Mouse (Mus musculus): ENCODE data around the gene Gm49368. TPM values are rescaled to one million over a fixed set of nuclear protein-coding genes. Genes with fewer than 3 reads are reported as not detected.
A peak's percentile ranks its signal among the peaks of the same experiment; 100 is the strongest.
"Not testable (repeated sequence)": the region's sequence is repeated elsewhere in the genome, so short reads cannot be mapped to it uniquely, and the experiment has no call there.

Gm49368 gene
- polyA plus RNA-seq, 1 experiment from 2014 or later, result not detected

DNA sequence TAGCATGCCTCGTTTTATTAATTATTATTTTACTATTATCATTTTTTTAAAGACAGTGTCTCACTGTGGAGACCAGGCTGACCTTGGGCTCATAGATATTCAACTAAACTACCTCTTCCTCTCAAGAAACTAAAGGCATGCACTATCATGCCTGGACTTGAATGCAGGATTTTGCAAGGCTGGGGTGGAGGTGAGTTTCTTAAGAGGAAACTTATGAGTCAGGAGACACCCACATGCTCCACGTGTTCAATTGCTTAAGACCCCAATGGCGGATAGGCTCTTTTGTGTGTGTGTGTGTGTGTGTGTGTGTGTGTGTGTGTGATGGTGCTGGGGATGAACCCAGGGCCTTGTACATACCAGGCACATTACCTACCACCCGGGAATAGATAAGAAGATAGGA is 37.1 kb upstream of the Gm49368 start:
- Histone ChIP-seq H3K27ac (ENCODE audit: low read depth, low read length) (no peak overlapping the region), H3K9me3 (ENCODE audit: control insufficient read depth, low read length) (no peaks in the 10 kb centered on the region), H3K36me3 (ENCODE audit: control insufficient read depth, insufficient read depth, low read length) (no peaks in the 10 kb centered on the region), H3K4me1 (ENCODE audit: control insufficient read depth, insufficient read depth, low read length) (no peaks in the 10 kb centered on the region), H3K4me2 (ENCODE audit: low read depth, low read length) (no peak overlapping the region), H3K27me3 (ENCODE audit: control insufficient read depth, insufficient read depth, low read length) (no peaks in the 10 kb centered on the region), H3K4me3 (ENCODE audit: low read depth, low read length) (no peak overlapping the region), H3K9ac (replicated peaks; ENCODE audit: low read depth, low read length) (no peak overlapping the region)
- 87% methylated on average over 4 of the region's 4 CpGs for WGBS
- no peak for ATAC-seq (ENCODE audit: low read depth)

DNA sequence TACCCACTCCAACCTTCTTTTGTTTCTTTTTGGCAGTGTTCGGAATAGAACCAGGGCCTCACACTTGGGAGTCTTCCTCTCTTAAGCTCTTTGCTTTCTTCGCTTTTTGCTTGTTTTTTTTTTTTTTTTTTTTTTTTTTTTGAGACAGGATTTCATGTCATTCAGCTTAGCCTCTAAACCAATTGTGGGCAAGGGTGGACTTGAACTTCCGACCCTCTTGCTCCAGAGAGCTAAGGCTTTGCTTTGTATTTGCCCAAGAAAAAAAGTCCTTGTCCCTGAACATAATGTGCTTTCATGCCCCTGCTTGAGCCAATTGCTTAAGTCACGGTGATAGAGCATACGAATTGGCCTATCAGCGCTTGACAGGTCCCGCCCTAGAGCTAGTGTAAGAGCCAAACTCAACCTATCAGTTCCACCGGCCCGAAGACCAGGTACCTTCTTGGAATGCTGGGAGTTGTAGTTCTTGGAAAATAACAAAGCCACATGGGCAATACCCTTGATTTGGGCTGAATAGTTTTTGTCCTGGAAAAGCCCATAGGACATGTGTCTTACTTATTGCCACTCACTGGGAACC is 31.0 kb upstream of the Gm49368 start:
- no peak overlapping the region for H3K4me2 ChIP-seq (ENCODE audit: low read depth, low read length)
- 39% methylated on average over 9 of the region's 9 CpGs for WGBS
- no peaks in the 10 kb centered on the region for H3K4me1 ChIP-seq (ENCODE audit: control insufficient read depth, insufficient read depth, low read length)
- H3K36me3 ChIP-seq (ENCODE audit: control insufficient read depth, insufficient read depth, low read length), result no peaks in the 10 kb centered on the region
- ATAC-seq (ENCODE audit: low read depth), result peak; percentile 70; the same call in 1 of the 2 replicates
- no peaks in the 10 kb centered on the region for H3K9me3 ChIP-seq (ENCODE audit: control insufficient read depth, low read length)
- no peak overlapping the region for H3K27ac ChIP-seq (ENCODE audit: low read depth, low read length)
- no peak overlapping the region for H3K9ac ChIP-seq (replicated peaks; ENCODE audit: low read depth, low read length)
- H3K27me3 ChIP-seq (ENCODE audit: control insufficient read depth, insufficient read depth, low read length), result no peaks in the 10 kb centered on the region
- no peak overlapping the region for H3K4me3 ChIP-seq (ENCODE audit: low read depth, low read length)

DNA sequence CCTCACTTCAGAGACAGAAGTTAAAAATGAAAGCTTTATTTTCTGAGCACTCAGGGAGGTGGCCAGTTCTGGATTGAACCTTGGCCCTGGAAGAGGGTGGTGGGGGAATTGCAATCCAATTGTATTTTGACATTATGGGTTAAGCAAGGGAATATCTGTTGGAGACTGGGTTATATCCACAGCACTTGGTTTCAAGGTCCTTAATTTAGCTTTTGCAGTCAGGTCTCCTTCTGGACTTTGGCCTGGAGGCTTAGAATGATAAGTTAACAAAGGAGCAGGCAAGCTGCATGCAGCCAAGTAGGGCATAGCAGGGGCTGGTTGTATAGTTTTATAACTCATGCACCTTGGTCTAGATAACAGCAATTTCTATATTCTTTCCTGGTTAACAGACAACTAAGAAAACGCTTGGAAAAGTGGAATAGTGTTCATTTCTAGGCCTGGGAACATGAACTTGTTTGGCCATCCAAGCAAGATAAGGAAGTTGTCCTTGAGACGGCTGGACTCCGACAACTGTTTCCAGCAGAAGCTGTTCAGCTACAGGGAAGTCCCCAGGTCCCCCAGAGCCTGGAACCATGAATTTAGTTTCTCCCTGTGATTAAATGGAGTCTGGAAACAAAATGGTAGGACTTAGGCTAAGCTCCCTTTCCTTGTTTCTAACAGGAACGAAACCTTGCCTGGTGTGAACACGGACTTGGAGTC is 30.0 kb upstream of the Gm49368 start:
- no peak for ATAC-seq (ENCODE audit: low read depth)
- H3K4me1 ChIP-seq (ENCODE audit: control insufficient read depth, insufficient read depth, low read length), result no peaks in the 10 kb centered on the region
- 93% methylated on average over 5 of the region's 5 CpGs for WGBS

DNA sequence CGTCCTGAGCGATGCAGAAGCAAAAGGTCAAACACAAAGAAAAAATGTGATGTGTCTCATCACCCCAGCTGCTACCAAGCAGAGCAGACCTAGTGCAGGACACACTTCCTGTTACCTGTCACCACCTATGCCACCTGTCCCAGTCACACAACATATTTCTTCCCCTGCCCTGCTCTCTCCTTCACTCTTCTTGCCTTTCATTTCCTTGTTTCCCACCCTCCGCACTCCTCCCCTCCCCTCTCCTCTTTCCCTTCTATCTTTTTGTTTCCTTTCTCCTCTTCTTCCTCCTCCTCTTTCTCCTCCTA is 29.5 kb upstream of the Gm49368 start:
- no peaks in the 10 kb centered on the region for H3K36me3 ChIP-seq (ENCODE audit: control insufficient read depth, insufficient read depth, low read length)
- no peaks in the 10 kb centered on the region for H3K27me3 ChIP-seq (ENCODE audit: control insufficient read depth, insufficient read depth, low read length)
- H3K4me3 ChIP-seq (ENCODE audit: low read depth, low read length), result no peak overlapping the region
- ATAC-seq (ENCODE audit: low read depth), result no peak
- H3K4me1 ChIP-seq (ENCODE audit: control insufficient read depth, insufficient read depth, low read length), result no peaks in the 10 kb centered on the region
- 92% methylated on average over 3 of the region's 3 CpGs for WGBS
- H3K9me3 ChIP-seq (ENCODE audit: control insufficient read depth, low read length), result no peaks in the 10 kb centered on the region
- no peak overlapping the region for H3K9ac ChIP-seq (replicated peaks; ENCODE audit: low read depth, low read length)
- no peak overlapping the region for H3K27ac ChIP-seq (ENCODE audit: low read depth, low read length)
- no peak overlapping the region for H3K4me2 ChIP-seq (ENCODE audit: low read depth, low read length)

More for the DNA sequence above, 30.0 kb upstream of the Gm49368 start:
- Histone ChIP-seq H3K36me3 (ENCODE audit: control insufficient read depth, insufficient read depth, low read length) (no peaks in the 10 kb centered on the region), H3K9me3 (ENCODE audit: control insufficient read depth, low read length) (no peaks in the 10 kb centered on the region), H3K4me3 (ENCODE audit: low read depth, low read length) (no peak overlapping the region), H3K9ac (replicated peaks; ENCODE audit: low read depth, low read length) (no peak overlapping the region), H3K27ac (ENCODE audit: low read depth, low read length) (no peak overlapping the region), H3K27me3 (ENCODE audit: control insufficient read depth, insufficient read depth, low read length) (no peaks in the 10 kb centered on the region), H3K4me2 (ENCODE audit: low read depth, low read length) (no peak overlapping the region)

DNA sequence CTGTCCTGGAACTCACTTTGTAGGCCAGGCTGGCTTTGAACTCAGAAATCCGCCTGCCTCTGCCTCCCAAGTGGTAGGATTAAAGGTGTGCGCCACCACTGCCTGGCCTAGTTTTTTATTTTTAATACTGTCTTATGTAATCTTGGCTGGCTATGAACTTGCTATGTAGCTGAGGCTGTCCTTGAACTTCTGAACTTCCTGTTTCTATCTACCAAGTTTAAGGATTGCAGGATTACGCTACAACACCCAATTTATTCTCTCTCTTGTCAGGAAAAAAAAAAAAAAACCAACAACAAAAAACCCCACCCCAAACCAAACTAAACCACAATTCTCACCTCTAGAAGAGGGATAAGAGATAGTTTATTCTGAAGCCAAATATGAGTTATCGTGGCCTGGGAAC is 28.9 kb upstream of the Gm49368 start:
- no peaks in the 10 kb centered on the region for H3K27me3 ChIP-seq (ENCODE audit: control insufficient read depth, insufficient read depth, low read length)
- no peak overlapping the region for H3K9ac ChIP-seq (replicated peaks; ENCODE audit: low read depth, low read length)
- no peaks in the 10 kb centered on the region for H3K9me3 ChIP-seq (ENCODE audit: control insufficient read depth, low read length)
- no peak for ATAC-seq (ENCODE audit: low read depth)
- no peak overlapping the region for H3K27ac ChIP-seq (ENCODE audit: low read depth, low read length)
- no peak overlapping the region for H3K4me3 ChIP-seq (ENCODE audit: low read depth, low read length)
- H3K4me2 ChIP-seq (ENCODE audit: low read depth, low read length), result no peak overlapping the region
- no peaks in the 10 kb centered on the region for H3K36me3 ChIP-seq (ENCODE audit: control insufficient read depth, insufficient read depth, low read length)
- WGBS, result 92% methylated on average over 4 of the region's 4 CpGs
- no peaks in the 10 kb centered on the region for H3K4me1 ChIP-seq (ENCODE audit: control insufficient read depth, insufficient read depth, low read length)

DNA sequence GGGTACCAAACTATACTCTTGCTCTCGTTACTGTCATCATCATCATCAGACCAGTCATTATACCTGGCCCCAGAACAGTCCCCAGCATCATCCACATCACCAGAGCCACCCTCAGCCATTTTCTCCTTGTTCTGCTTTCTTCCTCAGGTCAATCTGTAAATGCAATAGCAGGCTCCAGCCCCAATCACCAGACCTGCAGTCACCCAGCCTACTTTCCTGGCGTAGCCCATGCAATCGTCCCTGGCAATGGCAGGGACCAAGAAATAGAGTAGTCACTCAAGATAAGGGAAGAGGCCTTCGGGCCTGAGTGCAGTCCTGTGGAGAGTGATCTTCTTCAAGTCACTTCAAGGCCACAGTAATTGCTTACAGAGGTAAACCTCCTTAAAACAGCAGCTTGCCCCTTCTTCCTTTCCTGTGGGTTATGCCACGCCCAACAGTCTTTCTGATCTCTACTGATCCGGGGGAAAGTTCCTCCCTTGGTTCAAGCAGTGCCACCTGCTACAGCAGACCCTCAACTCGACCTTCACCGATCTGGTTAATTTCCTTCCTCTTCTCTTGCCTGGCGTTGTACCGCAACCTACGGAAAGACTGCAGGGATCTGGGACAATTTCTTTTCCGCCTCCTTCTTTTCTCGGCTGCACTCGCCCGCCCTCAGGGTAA is 20.2 kb upstream of the Gm49368 start:
- not testable (repeated sequence) for H3K4me2 ChIP-seq (ENCODE audit: low read depth, low read length); H3K4me3 ChIP-seq (ENCODE audit: low read depth, low read length); H3K4me1 ChIP-seq (ENCODE audit: control insufficient read depth, insufficient read depth, low read length); H3K27me3 ChIP-seq (ENCODE audit: control insufficient read depth, insufficient read depth, low read length); H3K9me3 ChIP-seq (ENCODE audit: control insufficient read depth, low read length); H3K9ac ChIP-seq (replicated peaks; ENCODE audit: low read depth, low read length); H3K36me3 ChIP-seq (ENCODE audit: control insufficient read depth, insufficient read depth, low read length); ATAC-seq (ENCODE audit: low read depth); H3K27ac ChIP-seq (ENCODE audit: low read depth, low read length)
- WGBS, result 78% methylated on average over 15 of the region's 15 CpGs

DNA sequence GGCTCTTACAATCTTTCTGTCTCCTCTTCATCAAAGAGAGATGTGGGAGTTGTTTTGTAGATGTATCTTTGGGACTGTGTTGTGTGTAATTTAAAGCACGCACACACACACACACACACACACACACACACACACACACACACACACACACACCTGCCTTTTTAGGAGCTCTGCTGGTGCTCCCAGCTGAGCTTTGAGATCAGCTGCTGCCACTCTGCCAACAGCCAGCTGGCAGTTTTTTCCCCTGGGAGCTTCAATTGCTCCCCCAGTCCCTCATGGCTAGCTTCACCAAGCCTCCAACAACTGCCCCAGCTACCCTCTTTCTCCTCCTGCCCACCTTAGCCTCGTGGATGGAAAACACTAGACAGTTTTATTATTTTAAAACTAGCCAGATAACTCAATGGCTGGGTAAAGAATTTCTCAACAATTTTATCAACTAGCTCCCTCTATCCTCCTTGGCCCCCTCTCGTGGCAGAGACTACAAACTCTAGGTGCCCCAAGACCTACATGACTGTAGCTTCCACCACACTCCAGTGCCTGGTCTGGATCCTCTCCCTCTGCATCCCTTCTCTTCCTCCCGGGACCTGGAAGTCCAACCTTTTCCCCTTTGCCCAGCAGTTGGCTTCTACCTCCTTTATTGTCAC is 18.2 kb upstream of the Gm49368 start:
- no peak for ATAC-seq (ENCODE audit: low read depth)
- Histone ChIP-seq H3K27me3 (ENCODE audit: control insufficient read depth, insufficient read depth, low read length) (no peaks in the 10 kb centered on the region), H3K36me3 (ENCODE audit: control insufficient read depth, insufficient read depth, low read length) (no peaks in the 10 kb centered on the region), H3K4me1 (ENCODE audit: control insufficient read depth, insufficient read depth, low read length) (no peaks in the 10 kb centered on the region), H3K9ac (replicated peaks; ENCODE audit: low read depth, low read length) (no peak overlapping the region), H3K9me3 (ENCODE audit: control insufficient read depth, low read length) (no peaks in the 10 kb centered on the region), H3K4me3 (ENCODE audit: low read depth, low read length) (no peak overlapping the region), H3K27ac (ENCODE audit: low read depth, low read length) (no peak overlapping the region), H3K4me2 (ENCODE audit: low read depth, low read length) (no peak overlapping the region)
- 69% methylated on average over 4 of the region's 4 CpGs for WGBS

DNA sequence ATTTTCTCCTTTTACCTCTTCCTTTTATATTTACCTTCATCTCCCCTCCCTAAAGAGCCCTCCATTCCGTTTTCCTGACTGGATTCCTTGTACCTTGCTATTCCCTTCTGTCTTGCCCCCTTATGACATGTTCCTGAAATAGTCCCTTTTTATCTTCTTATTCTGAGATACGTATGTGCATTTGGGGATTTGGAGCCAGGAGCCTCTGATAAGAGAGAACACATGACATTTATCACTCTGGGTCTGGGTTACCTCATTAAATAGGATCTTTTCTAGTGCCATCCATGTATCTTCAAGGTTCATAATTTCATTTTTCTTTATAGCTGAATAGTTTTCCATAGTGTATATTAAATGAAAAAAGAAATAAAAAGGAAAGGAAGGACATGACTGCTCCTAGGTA is 16.8 kb upstream of the Gm49368 start:
- no peaks in the 10 kb centered on the region for H3K4me1 ChIP-seq (ENCODE audit: control insufficient read depth, insufficient read depth, low read length)
- no peak for ATAC-seq (ENCODE audit: low read depth)
- no peaks in the 10 kb centered on the region for H3K9me3 ChIP-seq (ENCODE audit: control insufficient read depth, low read length)
- H3K36me3 ChIP-seq (ENCODE audit: control insufficient read depth, insufficient read depth, low read length), result no peaks in the 10 kb centered on the region
- no peaks in the 10 kb centered on the region for H3K27me3 ChIP-seq (ENCODE audit: control insufficient read depth, insufficient read depth, low read length)
- WGBS, result 69% methylated on average over 2 of the region's 2 CpGs
- no peak overlapping the region for H3K27ac ChIP-seq (ENCODE audit: low read depth, low read length)
- H3K9ac ChIP-seq (replicated peaks; ENCODE audit: low read depth, low read length), result no peak overlapping the region
- H3K4me2 ChIP-seq (ENCODE audit: low read depth, low read length), result no peak overlapping the region
- no peak overlapping the region for H3K4me3 ChIP-seq (ENCODE audit: low read depth, low read length)

DNA sequence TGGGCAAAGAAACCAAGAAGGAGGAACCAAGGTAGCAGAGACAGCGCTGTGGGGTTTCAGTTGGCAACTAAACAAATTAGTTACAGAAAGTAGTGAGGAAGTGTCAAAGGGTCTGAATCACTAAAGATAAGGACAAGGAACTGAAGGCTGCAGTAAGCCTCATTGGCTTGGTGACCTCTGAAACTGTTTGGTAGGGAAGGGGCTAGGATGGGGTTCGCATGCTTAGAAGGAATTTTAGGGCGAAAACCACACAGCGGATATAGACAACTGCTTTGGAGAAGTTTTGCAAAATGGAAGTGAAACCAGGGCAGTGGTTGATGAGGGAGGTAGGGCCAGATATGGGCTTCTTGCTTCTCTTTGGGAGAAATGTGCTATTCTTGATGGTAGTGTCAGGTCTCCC is 13.7 kb upstream of the Gm49368 start:
- H3K9me3 ChIP-seq (ENCODE audit: control insufficient read depth, low read length), result no peaks in the 10 kb centered on the region
- WGBS, result 93% methylated on average over 4 of the region's 4 CpGs
- H3K4me2 ChIP-seq (ENCODE audit: low read depth, low read length), result no peak overlapping the region
- no peak for ATAC-seq (ENCODE audit: low read depth)
- no peak overlapping the region for H3K27ac ChIP-seq (ENCODE audit: low read depth, low read length)
- no peaks in the 10 kb centered on the region for H3K36me3 ChIP-seq (ENCODE audit: control insufficient read depth, insufficient read depth, low read length)
- no peaks in the 10 kb centered on the region for H3K27me3 ChIP-seq (ENCODE audit: control insufficient read depth, insufficient read depth, low read length)
- no peak overlapping the region for H3K4me3 ChIP-seq (ENCODE audit: low read depth, low read length)
- H3K9ac ChIP-seq (replicated peaks; ENCODE audit: low read depth, low read length), result no peak overlapping the region
- H3K4me1 ChIP-seq (ENCODE audit: control insufficient read depth, insufficient read depth, low read length), result no peaks in the 10 kb centered on the region
